Mouse (Mus musculus) stomach, embryonic 14.5 days (tissue): ENCODE results near the gene Zbtb38. TPM values are rescaled to one million over a fixed set of nuclear protein-coding genes. Genes with fewer than 3 reads are reported as not detected.

Source experiments
- ATAC-seq: fragments of 200-750 bp; cut with Nextera tagmentation; 2 replicates; pipeline ENCODE4 v1.8.0; 2017; ENCODE audit warnings: low read depth, moderate TSS enrichment; ENCODE audit not compliant: insufficient number of reproducible peaks, insufficient read depth, low FRiP score
- H3K27ac ChIP-seq: fragments of 300-500 bp; sonication (generic); 2 replicates; pipeline ENCODE4 v1.5.1; 2014; ENCODE audit warnings: mild to moderate bottlenecking, low read length, moderate library complexity, mixed read lengths
- H3K27me3 ChIP-seq: fragments of 300-500 bp; sonication (generic); 2 replicates; pipeline ENCODE4 v1.6.1; 2014; ENCODE audit warnings: low read length, control low read depth, mixed read lengths; ENCODE audit not compliant: control insufficient read depth, insufficient read depth
- H3K36me3 ChIP-seq: fragments of 300-500 bp; sonication (generic); 2 replicates; pipeline ENCODE4 v1.6.1; 2014; ENCODE audit warnings: mild to moderate bottlenecking, control low read depth, low read length, moderate library complexity, mixed read lengths; ENCODE audit not compliant: control insufficient read depth, insufficient read depth
- H3K4me1 ChIP-seq: fragments of 300-500 bp; sonication (generic); 2 replicates; pipeline ENCODE4 v1.6.1; 2014; ENCODE audit warnings: low read length, control low read depth, mixed read lengths; ENCODE audit not compliant: control insufficient read depth, insufficient read depth
- H3K4me2 ChIP-seq: fragments of 300-500 bp; sonication (generic); replicated peaks from 2 replicates; pipeline ENCODE4 v1.6.1; 2014; ENCODE audit warnings: low read depth, low read length, control low read depth
- H3K4me3 ChIP-seq: fragments of 300-500 bp; sonication (generic); 2 replicates; pipeline ENCODE4 v1.5.1; 2014; ENCODE audit warnings: low read depth, low read length, control low read depth
- H3K9ac ChIP-seq: fragments of 300-500 bp; sonication (generic); replicated peaks from 2 replicates; pipeline ENCODE4 v1.6.1; 2014; ENCODE audit warnings: low read depth, mild to moderate bottlenecking, control low read depth, low read length, moderate library complexity, mixed read lengths
- H3K9me3 ChIP-seq: fragments of 300-500 bp; sonication (generic); 2 replicates; pipeline ENCODE4 v1.6.1; 2016; ENCODE audit warnings: low read depth, low read length, control low read depth; ENCODE audit not compliant: control insufficient read depth
- WGBS: fragments of 180-500 bp; shearing (Covaris S2); extraction: QIAGEN DNeasy Blood & Tissue Kit; methylation state at CpG from one replicate; pipeline ENCODE4 v1.1.7; 2014; 5-methylcytosine and 5-hydroxymethylcytosine counted together
- polyA plus RNA-seq: library from polyadenylated mRNA; unstranded; fragments of >200 nt; fragmentation: Nextera tagmentation; extraction: Ambion mirVana; gene quantifications from 2 replicates; pipeline ENCODE4 v1.2.1, GENCODE M21; 2014

The Zbtb38 gene
- polyA plus RNA-seq, 1 experiment from 2014 or later, result 23.0 TPM

- 33% methylated on average over 6 of the region's 6 CpGs for WGBS
- Histone ChIP-seq H3K27me3 (no peaks in the 10 kb centered on the region), H3K4me1 (peaks cover 8% of the 10 kb centered on the region; the same call in 1 of the 2 replicates), H3K27ac (no peak overlapping the region), H3K9me3 (no peaks in the 10 kb centered on the region), H3K4me2 (no peak overlapping the region), H3K4me3 (no peak overlapping the region), H3K36me3 (no peaks in the 10 kb centered on the region), H3K9ac (no peak overlapping the region)
- ATAC-seq, result no peak
Observed at GRCm38 (mm10) chr9:96635176-96635575, 117.5 kb downstream of the Zbtb38 start.

- no peaks in the 10 kb centered on the region for H3K9me3 ChIP-seq
- no peak for ATAC-seq
- H3K27me3 ChIP-seq, result no peaks in the 10 kb centered on the region
- no peak overlapping the region for H3K9ac ChIP-seq
- no peaks in the 10 kb centered on the region for H3K36me3 ChIP-seq
- no peak overlapping the region for H3K4me2 ChIP-seq
- no peak overlapping the region for H3K27ac ChIP-seq
- WGBS, result 88% methylated on average over 2 of the region's 2 CpGs
- no peak overlapping the region for H3K4me3 ChIP-seq
- H3K4me1 ChIP-seq, result peaks cover 8% of the 10 kb centered on the region; the same call in 1 of the 2 replicates
Observed at GRCm38 (mm10) chr9:96633771-96634170, 118.9 kb downstream of the Zbtb38 start.

Other genes starting within 250 kb of the Zbtb38 start
- not detected in 2 replicates for gene Gm28729, start 227.6 kb downstream of the Zbtb38 start, polyA plus RNA-seq
- 24.3 and 25.0 TPM in 2 replicates for gene Rasa2, start 121.2 kb downstream of the Zbtb38 start, polyA plus RNA-seq
- gene Pxylp1, start 139.8 kb upstream of the Zbtb38 start, polyA plus RNA-seq, result 36.8 and 37.7 TPM in 2 replicates